Mouse (Mus musculus): ENCODE measurements around the gene Arhgef26.

Arhgef26 gene

GRCm38 (mm10) chr3:62392636-62393035 lies 54.5 kb downstream of the Arhgef26 start:
- no peak for DNase-seq

- DNase-seq, result no peak
Measured at GRCm38 (mm10) chr3:62394284-62394683, 56.1 kb downstream of the Arhgef26 start.

GRCm38 (mm10) chr3:62395368-62395767 lies 57.2 kb downstream of the Arhgef26 start:
- no peak for DNase-seq

- DNase-seq, result no peak
Measured at GRCm38 (mm10) chr3:62396109-62396508, 58.0 kb downstream of the Arhgef26 start.

GRCm38 (mm10) chr3:62398094-62398493 lies 60.0 kb downstream of the Arhgef26 start:
- no peak for DNase-seq

- DNase-seq, result no peak
Measured at GRCm38 (mm10) chr3:62399826-62400746, 61.9 kb downstream of the Arhgef26 start.

GRCm38 (mm10) chr3:62402466-62402865 lies 64.3 kb downstream of the Arhgef26 start:
- DNase-seq, result no peak

GRCm38 (mm10) chr3:62404477-62405246 lies 66.5 kb downstream of the Arhgef26 start:
- peak; percentile 14 to 34 for DNase-seq

GRCm38 (mm10) chr3:62409555-62410182 lies 71.5 kb downstream of the Arhgef26 start:
- DNase-seq, result no peak

GRCm38 (mm10) chr3:62410491-62410890 lies 72.3 kb downstream of the Arhgef26 start:
- DNase-seq, result no peak

- peak; percentile 50 to 67 for DNase-seq
Measured at GRCm38 (mm10) chr3:62412704-62413103, 74.6 kb downstream of the Arhgef26 start.

GRCm38 (mm10) chr3:62414926-62415325 lies 76.8 kb downstream of the Arhgef26 start:
- no peak for DNase-seq

GRCm38 (mm10) chr3:62417458-62417857 lies 79.3 kb downstream of the Arhgef26 start:
- no peak for DNase-seq

- no peak for DNase-seq
Measured at GRCm38 (mm10) chr3:62418387-62419138, 80.4 kb downstream of the Arhgef26 start.

GRCm38 (mm10) chr3:62433675-62434074 lies 95.5 kb downstream of the Arhgef26 start:
- DNase-seq, result peak; percentile 8 to 54

- DNase-seq, result no peak
Measured at GRCm38 (mm10) chr3:62435923-62436322, 97.8 kb downstream of the Arhgef26 start.

GRCm38 (mm10) chr3:62440431-62440969 lies 102.4 kb downstream of the Arhgef26 start:
- no peak for DNase-seq

- peak; percentile 31 to 72 for DNase-seq
Measured at GRCm38 (mm10) chr3:62443582-62444194, 105.5 kb downstream of the Arhgef26 start.

GRCm38 (mm10) chr3:62446271-62446670 lies 108.1 kb downstream of the Arhgef26 start:
- DNase-seq, result no peak

GRCm38 (mm10) chr3:62447151-62447550 lies 109.0 kb downstream of the Arhgef26 start:
- DNase-seq, result peak in 1 of 2 experiments; percentile 15

- DNase-seq, result no peak
Measured at GRCm38 (mm10) chr3:62449871-62450496, 111.8 kb downstream of the Arhgef26 start.

Data from lung, postnatal 4 days (tissue).